Mouse (Mus musculus) C2C12 (cell line): ENCODE measurements around the gene Akna.

ENCODE experiments used
- CTCF ChIP-seq: IDR thresholded peaks from one replicate; pipeline ENCODE4 v1.5.1; 2011; ENCODE audit not compliant: control insufficient read depth, insufficient read depth, insufficient read length
- FOSL1 ChIP-seq: IDR thresholded peaks from one replicate; pipeline ENCODE4 v1.8.0; 2011; ENCODE audit warnings: mild to moderate bottlenecking, low read length; ENCODE audit not compliant: poor library complexity, insufficient read depth, severe bottlenecking
- MAX ChIP-seq: IDR thresholded peaks from one replicate; pipeline ENCODE4 v1.6.1; 2011; ENCODE audit warnings: mild to moderate bottlenecking, control low read depth
- MYOD1 ChIP-seq: IDR thresholded peaks from one replicate; pipeline ENCODE4 v1.6.1; 2011; ENCODE audit warnings: low read depth; ENCODE audit not compliant: control insufficient read depth, insufficient read length
- MYOG ChIP-seq: IDR thresholded peaks from one replicate; pipeline ENCODE4 v1.6.1; 2011; ENCODE audit not compliant: control insufficient read depth, insufficient read length; ENCODE audit errors: extremely low read depth
- USF1 ChIP-seq: IDR thresholded peaks from one replicate; pipeline ENCODE4 v1.6.1; 2011; ENCODE audit warnings: low read depth, mild to moderate bottlenecking, control low read depth, moderate library complexity

- TF ChIP-seq CTCF = no peak
- TF ChIP-seq MAX = no peak
- no peak for TF ChIP-seq MYOD1
- no peak for TF ChIP-seq USF1
- no peak for TF ChIP-seq MYOG
- no peak for TF ChIP-seq FOSL1
Measured at GRCm38 (mm10) chr4:63338414-63339076, 64.6 kb downstream of the Akna start.
